Mouse (Mus musculus) E14TG2a.4 (cell line): ENCODE data around the gene Rnf26.

Experiments used
- H3K27me3 ChIP-seq: 2 replicates; pipeline ENCODE4 v1.6.1; 2014; ENCODE audit warnings: low read length, control low read depth; ENCODE audit not compliant: insufficient read depth
- H3K36me3 ChIP-seq: 2 replicates; pipeline ENCODE4 v1.6.1; 2014; ENCODE audit warnings: low read length, control low read depth; ENCODE audit not compliant: insufficient read depth
- H3K4me1 ChIP-seq: replicated peaks from 2 replicates; pipeline ENCODE4 v1.6.1; 2014; ENCODE audit warnings: low read depth, low read length, control low read depth
- H3K4me3 ChIP-seq: replicated peaks from 2 replicates; pipeline ENCODE4 v1.5.1; 2014; ENCODE audit warnings: mild to moderate bottlenecking, low read length
- H3K9me3 ChIP-seq: 2 replicates; pipeline ENCODE4 v1.6.1; 2014; ENCODE audit warnings: low read length, control low read depth
- CTCF ChIP-seq: conservative IDR thresholded peaks from 2 replicates; pipeline ENCODE4 v1.5.1; 2014; ENCODE audit warnings: low read length
- NANOG ChIP-seq: IDR thresholded peaks from 2 replicates; pipeline ENCODE4 v1.6.1; 2014; ENCODE audit warnings: borderline replicate concordance, low read length, mixed read lengths
- POU5F1 ChIP-seq: IDR thresholded peaks from 2 replicates; pipeline ENCODE4 v1.6.1; 2014; ENCODE audit warnings: low read length, borderline replicate concordance

Rnf26 gene

DNA sequence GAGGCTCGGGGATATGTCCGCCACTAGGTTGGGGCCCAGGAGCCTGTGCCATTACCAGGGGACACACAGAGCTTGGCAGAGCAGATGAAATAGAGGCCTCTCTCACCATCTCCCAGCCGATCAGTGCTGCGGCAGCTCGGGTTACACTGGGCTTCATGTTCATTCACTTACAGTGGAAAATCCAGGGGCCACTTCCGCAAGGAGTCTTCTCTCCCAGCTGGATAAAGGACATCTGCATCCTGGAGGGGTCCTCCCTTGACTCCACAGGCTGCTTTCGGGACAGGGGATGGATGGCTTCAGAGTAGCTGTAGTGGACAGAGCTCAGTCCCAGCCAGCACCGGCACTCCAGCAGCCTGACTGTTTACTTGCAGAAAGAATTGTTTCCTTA, 42.5 kb downstream of the Rnf26 start:
- Histone ChIP-seq H3K9me3 (no peaks in the 10 kb centered on the region), H3K4me1 (peaks cover 64% of the 10 kb centered on the region), H3K36me3 (no peaks in the 10 kb centered on the region), H3K27me3 (peaks cover 24% of the 10 kb centered on the region), H3K4me3 (no peak overlapping the region)
- TF ChIP-seq POU5F1 = no peak
- TF ChIP-seq CTCF = no peak
- no peak for TF ChIP-seq NANOG

DNA sequence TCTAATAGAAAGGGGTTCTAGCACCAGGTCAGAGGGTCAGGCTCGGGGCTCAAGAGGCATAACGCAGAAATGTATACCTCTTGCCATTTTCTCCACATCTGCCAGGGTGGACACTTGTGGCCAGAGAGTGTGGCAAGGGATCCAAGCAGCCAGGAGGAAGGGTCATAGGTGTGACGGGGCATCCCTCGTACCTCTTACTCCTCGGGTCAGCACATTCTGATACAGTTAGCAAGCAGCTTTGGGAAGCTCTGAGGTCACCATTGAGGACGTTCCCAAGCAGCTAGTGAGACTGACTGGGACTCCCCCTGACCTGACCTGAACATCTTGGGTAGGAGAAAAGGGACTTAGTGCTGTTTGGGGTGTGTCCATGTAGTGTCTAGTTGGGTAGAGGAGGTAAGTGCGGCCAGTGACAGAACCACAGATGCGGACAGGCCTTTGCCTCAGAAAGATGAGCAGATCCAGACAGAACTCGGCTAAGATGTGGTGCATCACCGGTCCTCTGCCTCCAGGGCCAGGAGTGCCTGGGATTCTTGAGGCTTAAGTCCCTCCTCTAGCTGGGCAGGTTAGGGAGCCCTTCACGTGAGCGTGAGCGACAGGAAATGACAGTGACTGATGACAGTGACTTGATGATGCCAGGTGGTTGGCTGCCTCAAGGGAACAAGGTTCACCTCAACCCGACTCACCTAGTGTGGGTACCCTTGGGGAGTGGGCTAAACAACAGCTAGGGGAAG, 43.0 kb downstream of the Rnf26 start:
- peaks cover 58% of the 10 kb centered on the region for H3K4me1 ChIP-seq
- TF ChIP-seq CTCF (no peak), POU5F1 (no peak), NANOG (no peak)
- peaks cover 24% of the 10 kb centered on the region for H3K27me3 ChIP-seq
- H3K4me3 ChIP-seq = no peak overlapping the region
- H3K9me3 ChIP-seq = no peaks in the 10 kb centered on the region
- no peaks in the 10 kb centered on the region for H3K36me3 ChIP-seq

DNA sequence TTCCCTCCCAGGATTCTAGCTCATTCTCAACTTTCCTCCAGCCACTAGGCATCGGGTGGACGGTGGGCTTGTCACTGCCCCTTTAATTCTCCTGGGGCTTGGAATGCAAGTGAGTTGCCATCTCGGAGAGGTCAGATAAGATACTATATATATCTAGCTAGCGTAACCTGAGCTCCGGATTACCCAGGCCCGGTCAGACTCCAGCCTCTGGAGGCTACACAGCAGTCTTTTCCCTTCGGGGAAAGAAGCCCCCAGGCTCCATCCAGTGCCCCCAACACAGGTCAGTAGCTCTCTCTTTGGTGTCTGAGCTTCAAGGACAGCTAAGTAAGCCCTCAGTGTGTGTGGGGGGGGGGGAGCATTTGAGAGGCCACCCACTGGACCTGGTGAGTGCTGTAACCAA, 44.1 kb downstream of the Rnf26 start:
- TF ChIP-seq CTCF (no peak), NANOG (no peak), POU5F1 (no peak)
- Histone ChIP-seq H3K4me3 (no peak overlapping the region), H3K4me1 (peaks cover 48% of the 10 kb centered on the region), H3K9me3 (no peaks in the 10 kb centered on the region), H3K27me3 (peaks cover 24% of the 10 kb centered on the region), H3K36me3 (no peaks in the 10 kb centered on the region)

DNA sequence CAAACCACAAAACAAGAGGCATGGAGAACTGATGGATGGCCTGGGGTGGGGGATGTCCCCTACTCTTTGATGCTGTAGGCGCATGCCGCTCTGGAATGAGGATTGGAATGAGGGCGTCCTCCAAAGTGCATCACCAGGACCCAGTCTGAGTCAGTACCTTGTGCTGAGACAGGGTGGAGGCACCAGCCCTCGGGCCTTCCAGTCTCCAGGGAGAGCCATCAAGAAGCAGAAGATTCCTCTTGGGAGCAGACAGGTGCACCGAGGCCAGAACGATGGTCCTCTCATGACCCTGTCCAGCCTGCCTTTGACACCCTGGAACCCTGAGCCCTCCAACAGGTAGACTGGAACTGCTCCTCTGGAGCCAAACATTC, 45.4 kb downstream of the Rnf26 start:
- TF ChIP-seq NANOG = no peak
- TF ChIP-seq CTCF = no peak
- TF ChIP-seq POU5F1 = no peak
- peaks cover 44% of the 10 kb centered on the region for H3K4me1 ChIP-seq
- peak overlapping the region; percentile 82; the same call in 1 of the 2 replicates for H3K4me3 ChIP-seq
- H3K9me3 ChIP-seq = no peaks in the 10 kb centered on the region
- peaks cover 24% of the 10 kb centered on the region for H3K27me3 ChIP-seq
- H3K36me3 ChIP-seq = no peaks in the 10 kb centered on the region

DNA sequence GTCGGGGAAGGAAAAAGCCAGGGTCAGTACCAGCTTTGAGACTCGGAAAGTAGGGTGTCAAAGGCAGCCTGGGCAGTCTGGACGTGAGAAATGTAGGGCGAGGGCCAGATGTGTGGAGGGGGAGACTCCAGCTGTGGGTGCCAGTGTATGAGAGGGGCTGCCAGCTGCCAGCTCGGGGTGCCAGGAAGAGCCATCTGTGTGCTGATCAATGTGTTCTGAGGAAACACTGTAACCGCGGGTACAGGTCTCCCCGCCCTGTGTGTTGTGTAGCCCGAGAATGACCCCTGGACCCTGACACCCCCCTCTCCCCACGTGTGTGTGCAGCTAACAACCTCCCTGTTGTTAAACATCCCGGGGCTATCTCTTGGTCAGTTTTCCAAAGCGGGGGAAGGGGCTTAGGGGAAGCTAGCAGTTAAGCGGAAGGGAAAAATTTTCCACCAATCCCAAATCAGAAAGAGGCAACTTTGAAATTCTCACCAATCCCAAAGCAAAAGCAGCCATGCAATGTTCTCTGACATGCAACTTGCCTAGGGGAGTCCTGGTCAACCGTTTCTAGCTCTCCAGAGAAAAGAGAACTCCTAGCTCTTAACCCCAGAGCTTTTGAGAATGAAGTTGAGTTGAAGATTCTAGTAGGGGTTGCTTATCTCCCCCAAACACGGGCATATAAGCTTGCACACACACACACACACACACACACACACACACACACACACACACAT, 45.9 kb downstream of the Rnf26 start:
- H3K4me3 ChIP-seq = peak overlapping the region; percentile 82
- no peak for TF ChIP-seq CTCF
- peaks cover 38% of the 10 kb centered on the region for H3K4me1 ChIP-seq

DNA sequence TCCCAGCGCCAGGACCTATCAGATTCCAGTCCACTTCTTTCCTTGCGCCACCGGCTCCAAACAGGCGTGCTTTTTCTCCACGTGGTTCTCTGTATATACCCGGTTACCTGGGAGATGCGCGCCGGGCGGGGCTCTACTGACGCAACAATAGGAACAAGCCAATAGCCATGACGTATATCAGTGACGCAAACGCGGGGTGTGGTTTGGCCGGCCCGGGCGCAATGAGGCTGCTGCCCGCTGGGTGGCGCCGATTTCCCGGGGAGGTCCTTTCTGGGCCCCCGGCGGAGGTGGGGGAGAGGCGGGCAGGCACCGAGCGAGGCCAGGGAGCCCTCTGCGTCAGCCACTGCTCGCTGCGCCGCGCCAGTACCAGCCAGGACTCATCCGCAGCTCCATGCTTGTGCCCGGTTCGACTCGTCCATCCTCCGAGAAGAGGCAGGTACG, 46.5 kb downstream of the Rnf26 start, which contains the start of gene Usp2:
Gene Usp2 (plus strand): TSS at position 237 of the 441 bp plus-strand sequence.
- H3K4me3 ChIP-seq = peak within 1 kb of the TSS; percentile 82
- peaks cover 27% of the 10 kb centered on the region for H3K27me3 ChIP-seq
- TF ChIP-seq CTCF (peak; percentile 43), NANOG (no peak), POU5F1 (no peak)
- H3K36me3 ChIP-seq = no peaks in the 10 kb centered on the region
- H3K9me3 ChIP-seq = no peaks in the 10 kb centered on the region
- peaks cover 32% of the 10 kb centered on the region for H3K4me1 ChIP-seq

More for the DNA sequence above, 45.9 kb downstream of the Rnf26 start:
- Histone ChIP-seq H3K36me3 (no peaks in the 10 kb centered on the region), H3K27me3 (peaks cover 26% of the 10 kb centered on the region), H3K9me3 (no peaks in the 10 kb centered on the region)

DNA sequence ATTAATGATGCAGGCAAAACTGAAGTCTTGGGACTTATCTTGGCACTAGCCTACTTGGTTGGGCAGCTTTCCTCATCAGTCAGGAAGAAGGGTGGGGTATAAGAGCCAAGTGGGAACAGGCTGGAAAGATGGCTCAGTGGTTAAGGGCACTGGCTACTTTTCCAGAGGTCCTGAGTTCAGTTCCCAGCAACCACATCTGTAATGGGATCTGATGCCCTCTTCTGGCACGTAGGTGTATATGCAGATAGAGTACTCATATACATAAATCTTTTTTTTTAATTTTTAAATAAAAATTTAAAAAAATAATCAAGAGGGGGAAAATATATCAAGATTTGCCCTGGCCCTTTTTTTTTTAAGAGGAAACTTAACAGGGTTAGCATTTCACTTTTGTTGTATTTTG, 48.1 kb downstream of the Rnf26 start:
- peak; percentile 32 for TF ChIP-seq CTCF
- TF ChIP-seq POU5F1 = no peak
- H3K4me3 ChIP-seq = no peak overlapping the region
- no peaks in the 10 kb centered on the region for H3K9me3 ChIP-seq
- no peaks in the 10 kb centered on the region for H3K36me3 ChIP-seq
- peaks cover 19% of the 10 kb centered on the region for H3K27me3 ChIP-seq
- H3K4me1 ChIP-seq = peaks cover 18% of the 10 kb centered on the region

DNA sequence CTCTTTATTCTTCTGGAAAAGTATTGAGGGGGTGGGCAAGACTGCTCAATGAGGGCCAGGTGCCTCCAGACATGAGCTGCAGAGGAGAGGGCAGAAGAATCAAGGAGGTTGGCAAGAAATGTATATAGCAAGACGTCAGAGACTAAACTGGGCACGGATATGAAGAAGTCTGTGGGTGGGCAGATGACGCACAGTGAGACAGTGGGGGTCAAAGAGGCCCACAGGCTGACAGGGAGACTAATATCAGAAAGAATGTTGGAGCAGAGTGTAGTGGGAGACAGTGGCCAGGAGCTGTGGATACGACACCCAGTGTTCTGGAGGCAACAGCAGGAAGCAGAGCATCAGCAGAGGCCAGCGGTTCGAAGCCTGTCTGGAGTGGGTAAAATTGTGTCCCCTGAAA, 54.7 kb downstream of the Rnf26 start:
- TF ChIP-seq POU5F1 (no peak), CTCF (no peak), NANOG (no peak)
- peaks cover 24% of the 10 kb centered on the region for H3K4me1 ChIP-seq
- no peaks in the 10 kb centered on the region for H3K9me3 ChIP-seq
- no peak overlapping the region for H3K4me3 ChIP-seq
- no peaks in the 10 kb centered on the region for H3K36me3 ChIP-seq
- peaks cover 7% of the 10 kb centered on the region; the same call in 1 of the 2 replicates for H3K27me3 ChIP-seq

DNA sequence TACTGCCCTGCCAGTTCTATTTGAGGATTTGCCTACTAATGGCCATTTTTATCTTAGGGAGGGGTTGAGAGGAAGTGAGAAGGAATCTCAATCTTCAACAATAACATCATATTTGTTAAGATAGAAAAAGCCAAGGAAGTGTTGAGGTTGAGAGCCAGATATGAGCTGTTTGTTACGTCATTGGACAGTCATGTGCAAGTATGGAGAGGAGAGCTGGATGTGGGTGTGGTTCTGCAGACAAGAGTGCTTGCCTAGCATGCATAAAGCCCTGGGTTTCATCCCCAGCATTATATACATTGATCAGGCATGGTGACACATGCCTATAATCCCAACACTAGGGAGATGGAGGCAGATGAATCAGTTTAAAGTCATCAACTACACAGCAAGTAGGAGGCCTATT, 59.4 kb downstream of the Rnf26 start:
- Histone ChIP-seq H3K4me1 (peaks cover 24% of the 10 kb centered on the region), H3K27me3 (peaks cover 8% of the 10 kb centered on the region; the same call in 1 of the 2 replicates), H3K4me3 (no peak overlapping the region), H3K36me3 (no peaks in the 10 kb centered on the region), H3K9me3 (no peaks in the 10 kb centered on the region)
- TF ChIP-seq NANOG (no peak), POU5F1 (no peak), CTCF (no peak)
